Mouse (Mus musculus) G1E (cell line): Measurements from ENCODE around the gene Filip1.

Experiments used
- CTCF ChIP-seq: IDR thresholded peaks from 2 replicates; pipeline ENCODE4 v1.5.1; 2012; ENCODE audit warnings: low read depth, low read length, inconsistent platforms, mixed read lengths
- GATA1 ChIP-seq: IDR thresholded peaks from 2 replicates; pipeline ENCODE4 v1.6.1; 2012; ENCODE audit warnings: borderline replicate concordance, low read length, inconsistent platforms, mixed read lengths
- GATA2 ChIP-seq: IDR thresholded peaks from 2 replicates; pipeline ENCODE4 v1.6.1; 2012; ENCODE audit warnings: low read depth, low read length, inconsistent platforms, borderline replicate concordance
- POLR2AphosphoS5 ChIP-seq: IDR thresholded peaks from 2 replicates; pipeline ENCODE4 v1.6.1; 2012; ENCODE audit warnings: low read depth, low read length, inconsistent platforms; ENCODE audit not compliant: insufficient replicate concordance
- TAL1 ChIP-seq: conservative IDR thresholded peaks from 2 replicates; pipeline ENCODE4 v1.6.1; 2012; ENCODE audit warnings: low read depth, low read length, inconsistent platforms, mixed read lengths

GRCm38 (mm10) chr9:79983244-79983643, 29.4 kb downstream of the Filip1 start:
- TF ChIP-seq TAL1 = no peak
- TF ChIP-seq GATA1 = no peak
- TF ChIP-seq CTCF = no peak
- no peak for TF ChIP-seq GATA2
- no peak for TF ChIP-seq POLR2AphosphoS5
